Mouse (Mus musculus): ENCODE measurements around the gene Dctn3. TPM values are rescaled to one million over a fixed set of nuclear protein-coding genes. Genes with fewer than 3 reads are reported as not detected.
"Not testable (repeated sequence)": the region's sequence is repeated elsewhere in the genome, so short reads cannot be mapped to it uniquely, and the experiment has no call there.

The Dctn3 gene
- polyA plus RNA-seq, 1 experiment from 2014 or later = 180 TPM

GRCm38 (mm10) chr4:41685882-41686492, 37.0 kb downstream of the Dctn3 start:
- Histone ChIP-seq H3K27ac (ENCODE audit: low read depth, low read length) (peak overlapping the region; percentile 64; the same call in 1 of the 2 replicates), H3K4me1 (ENCODE audit: control insufficient read depth, insufficient read depth, low read length) (peaks cover 13% of the 10 kb centered on the region)
- not testable (repeated sequence) for H3K4me3 ChIP-seq (ENCODE audit: low read depth, low read length); H3K4me2 ChIP-seq (ENCODE audit: low read depth); H3K9ac ChIP-seq (ENCODE audit: low read length); H3K27me3 ChIP-seq (ENCODE audit: control insufficient read depth, insufficient read depth, low read length); H3K9me3 ChIP-seq (ENCODE audit: control insufficient read depth, low read length); H3K36me3 ChIP-seq (ENCODE audit: control insufficient read depth, insufficient read depth, low read length)
- ATAC-seq (ENCODE audit: insufficient read depth, low FRiP score, low TSS enrichment) (peak; percentile 36; the same call in 1 of the 2 replicates), DNase-seq (ENCODE audit: low spot score) (peak; percentile 65)
- 18% methylated on average over 9 of the region's 10 CpGs for WGBS

- H3K9ac ChIP-seq (ENCODE audit: low read length); H3K27me3 ChIP-seq (ENCODE audit: control insufficient read depth, insufficient read depth, low read length); H3K36me3 ChIP-seq (ENCODE audit: control insufficient read depth, insufficient read depth, low read length); H3K4me2 ChIP-seq (ENCODE audit: low read depth); H3K9me3 ChIP-seq (ENCODE audit: control insufficient read depth, low read length); H3K4me3 ChIP-seq (ENCODE audit: low read depth, low read length): not testable (repeated sequence)
- WGBS = 0% methylated on average over 9 of the region's 14 CpGs
- DNase-seq (ENCODE audit: low spot score) (peak; percentile 58), ATAC-seq (ENCODE audit: insufficient read depth, low FRiP score, low TSS enrichment) (peak; percentile 31; the same call in 1 of the 2 replicates)
- H3K27ac ChIP-seq (ENCODE audit: low read depth, low read length) = 0 out of 2 replicates have a peak overlapping the region, but pooled peaks have one; percentile 49
- peaks cover 19% of the 10 kb centered on the region for H3K4me1 ChIP-seq (ENCODE audit: control insufficient read depth, insufficient read depth, low read length)
Observed at GRCm38 (mm10) chr4:41684931-41685453, 38.0 kb downstream of the Dctn3 start.

GRCm38 (mm10) chr4:41684131-41684930, 38.6 kb downstream of the Dctn3 start:
- Histone ChIP-seq H3K4me2 (ENCODE audit: low read depth) (peak overlapping the region; percentile 16; the same call in 1 of the 2 replicates), H3K27ac (ENCODE audit: low read depth, low read length) (peak overlapping the region; percentile 75), H3K4me1 (ENCODE audit: control insufficient read depth, insufficient read depth, low read length) (peaks cover 26% of the 10 kb centered on the region)
- not testable (repeated sequence) for H3K9ac ChIP-seq (ENCODE audit: low read length); H3K36me3 ChIP-seq (ENCODE audit: control insufficient read depth, insufficient read depth, low read length); H3K27me3 ChIP-seq (ENCODE audit: control insufficient read depth, insufficient read depth, low read length); H3K4me3 ChIP-seq (ENCODE audit: low read depth, low read length); H3K9me3 ChIP-seq (ENCODE audit: control insufficient read depth, low read length)
- 2% methylated on average over 19 of the region's 27 CpGs for WGBS
- peak; percentile 62 for ATAC-seq (ENCODE audit: insufficient read depth, low FRiP score, low TSS enrichment)
- peak; percentile 79 for DNase-seq (ENCODE audit: low spot score)

- H3K36me3 ChIP-seq (ENCODE audit: control insufficient read depth, insufficient read depth, low read length); H3K9me3 ChIP-seq (ENCODE audit: control insufficient read depth, low read length); H3K27ac ChIP-seq (ENCODE audit: low read depth, low read length); H3K9ac ChIP-seq (ENCODE audit: low read length); DNase-seq (ENCODE audit: low spot score); H3K27me3 ChIP-seq (ENCODE audit: control insufficient read depth, insufficient read depth, low read length); H3K4me3 ChIP-seq (ENCODE audit: low read depth, low read length): not testable (repeated sequence)
- Histone ChIP-seq H3K4me1 (ENCODE audit: control insufficient read depth, insufficient read depth, low read length) (peaks cover 32% of the 10 kb centered on the region), H3K4me2 (ENCODE audit: low read depth) (peak overlapping the region; percentile 30)
- peak; percentile 31; the same call in 1 of the 2 replicates for ATAC-seq (ENCODE audit: insufficient read depth, low FRiP score, low TSS enrichment)
- WGBS = 3% methylated on average over 5 of the region's 27 CpGs
Observed at GRCm38 (mm10) chr4:41683303-41683702, 39.7 kb downstream of the Dctn3 start.

GRCm38 (mm10) chr4:41682789-41683188, 40.2 kb downstream of the Dctn3 start:
- ATAC-seq (ENCODE audit: insufficient read depth, low FRiP score, low TSS enrichment) (no peak), DNase-seq (ENCODE audit: low spot score) (no peak)
- 34% methylated on average over 6 of the region's 6 CpGs for WGBS

GRCm38 (mm10) chr4:41681947-41682346, 41.0 kb downstream of the Dctn3 start:
- Histone ChIP-seq H3K9ac (ENCODE audit: low read length) (peak overlapping the region; percentile 38; the same call in 1 of the 2 replicates), H3K4me2 (ENCODE audit: low read depth) (no peak overlapping the region), H3K27me3 (ENCODE audit: control insufficient read depth, insufficient read depth, low read length) (no peaks in the 10 kb centered on the region), H3K4me1 (ENCODE audit: control insufficient read depth, insufficient read depth, low read length) (peaks cover 44% of the 10 kb centered on the region), H3K36me3 (ENCODE audit: control insufficient read depth, insufficient read depth, low read length) (no peaks in the 10 kb centered on the region), H3K9me3 (ENCODE audit: control insufficient read depth, low read length) (no peaks in the 10 kb centered on the region), H3K27ac (ENCODE audit: low read depth, low read length) (no peak overlapping the region), H3K4me3 (ENCODE audit: low read depth, low read length) (no peak overlapping the region)
- 71% methylated on average over 10 of the region's 10 CpGs for WGBS
- no peak for DNase-seq (ENCODE audit: low spot score)
- no peak for ATAC-seq (ENCODE audit: insufficient read depth, low FRiP score, low TSS enrichment)

More at GRCm38 (mm10) chr4:41682789-41683188, 40.2 kb downstream of the Dctn3 start:
- Histone ChIP-seq H3K9ac (ENCODE audit: low read length) (peak overlapping the region; percentile 38; the same call in 1 of the 2 replicates), H3K4me1 (ENCODE audit: control insufficient read depth, insufficient read depth, low read length) (peaks cover 37% of the 10 kb centered on the region), H3K27ac (ENCODE audit: low read depth, low read length) (peak overlapping the region; percentile 60), H3K36me3 (ENCODE audit: control insufficient read depth, insufficient read depth, low read length) (no peaks in the 10 kb centered on the region), H3K27me3 (ENCODE audit: control insufficient read depth, insufficient read depth, low read length) (no peaks in the 10 kb centered on the region), H3K4me3 (ENCODE audit: low read depth, low read length) (no peak overlapping the region), H3K4me2 (ENCODE audit: low read depth) (peak overlapping the region; percentile 25), H3K9me3 (ENCODE audit: control insufficient read depth, low read length) (no peaks in the 10 kb centered on the region)

GRCm38 (mm10) chr4:41681176-41681575, 41.8 kb downstream of the Dctn3 start:
- H3K27me3 ChIP-seq (ENCODE audit: control insufficient read depth, insufficient read depth, low read length) = no peaks in the 10 kb centered on the region
- no peaks in the 10 kb centered on the region for H3K9me3 ChIP-seq (ENCODE audit: control insufficient read depth, low read length)
- no peak overlapping the region for H3K4me3 ChIP-seq (ENCODE audit: low read depth, low read length)
- H3K36me3 ChIP-seq (ENCODE audit: control insufficient read depth, insufficient read depth, low read length) = no peaks in the 10 kb centered on the region
- H3K4me2 ChIP-seq (ENCODE audit: low read depth) = no peak overlapping the region
- DNase-seq (ENCODE audit: low spot score) = no peak
- H3K9ac ChIP-seq (ENCODE audit: low read length) = no peak overlapping the region
- whole genome bisulfite sequencing = 75% methylated on average over 4 of the region's 4 CpGs
- ATAC-seq (ENCODE audit: insufficient read depth, low FRiP score, low TSS enrichment) = no peak
- no peak overlapping the region for H3K27ac ChIP-seq (ENCODE audit: low read depth, low read length)
- peaks cover 49% of the 10 kb centered on the region for H3K4me1 ChIP-seq (ENCODE audit: control insufficient read depth, insufficient read depth, low read length)

- no peak overlapping the region for H3K9ac ChIP-seq (ENCODE audit: low read length)
- no peaks in the 10 kb centered on the region for H3K27me3 ChIP-seq (ENCODE audit: control insufficient read depth, insufficient read depth, low read length)
- H3K4me1 ChIP-seq (ENCODE audit: control insufficient read depth, insufficient read depth, low read length) = peaks cover 61% of the 10 kb centered on the region
- no peak overlapping the region for H3K4me3 ChIP-seq (ENCODE audit: low read depth, low read length)
- ATAC-seq (ENCODE audit: insufficient read depth, low FRiP score, low TSS enrichment) = no peak
- WGBS = 88% methylated on average over 1 of the region's 2 CpGs
- no peaks in the 10 kb centered on the region for H3K9me3 ChIP-seq (ENCODE audit: control insufficient read depth, low read length)
- H3K4me2 ChIP-seq (ENCODE audit: low read depth) = no peak overlapping the region
- no peaks in the 10 kb centered on the region for H3K36me3 ChIP-seq (ENCODE audit: control insufficient read depth, insufficient read depth, low read length)
- no peak for DNase-seq (ENCODE audit: low spot score)
- no peak overlapping the region for H3K27ac ChIP-seq (ENCODE audit: low read depth, low read length)
Observed at GRCm38 (mm10) chr4:41679291-41679690, 43.7 kb downstream of the Dctn3 start.
